ENCODE assay signal across 18 mouse cellular contexts in genomic region chr4:139281791-139282345, GRCm38 (mm10). TPM values are rescaled to one million over a fixed set of nuclear protein-coding genes. Genes with fewer than 3 reads are reported as not detected.
A peak's percentile ranks its signal among the peaks of the same experiment; 100 is the strongest.
DNase-seq lines count a peak whose midpoint lies in the region; ATAC-seq lines count a peak whose summit lies in the region.
"Had no signal": no experiment of that assay in that cellular context is flagged by ENCODE, and none has a peak within 500 bp of the region (broad histone marks: within the 10 kb centered on the region; RNA-seq: fewer than 3 reads in every experiment).

No protein-coding gene starts in this region.

- no peak for DNase-seq in neural tube, embryonic 11.5 days (ENCODE audit: low spot score)
- peak; percentile 48 to 50 for DNase-seq in kidney, postnatal 36 days
- no peak for DNase-seq in urinary bladder, postnatal 14 days (ENCODE audit: low spot score)
- DNase-seq in heart, adult 11 months: no peak
- DNase-seq: cerebellum, postnatal 10 days; liver; right cerebral cortex, postnatal 14 days had no signal

- H3K4me1 ChIP-seq in neural tube, embryonic 11.5 days (ENCODE audit: control insufficient read depth, insufficient read depth, low read length): peaks cover 20% of the 10 kb centered on the region
- H3K4me1 ChIP-seq in neural tube, embryonic 15.5 days: peaks cover 18% of the 10 kb centered on the region
- peaks cover 26% of the 10 kb centered on the region for H3K4me1 ChIP-seq in kidney, embryonic 14.5 days (ENCODE audit: control insufficient read depth, insufficient read depth, low read length)
- H3K4me1 ChIP-seq: forebrain, embryonic 15.5 days; hindbrain, embryonic 10.5 days; midbrain, embryonic 12.5 days had no signal

- H3K9me3 ChIP-seq in neural tube, embryonic 11.5 days (ENCODE audit: control insufficient read depth, low read length): no peaks in the 10 kb centered on the region
- no peaks in the 10 kb centered on the region for H3K9me3 ChIP-seq in neural tube, embryonic 15.5 days (replicated peaks)
- H3K9me3 ChIP-seq in kidney, embryonic 14.5 days (ENCODE audit: control insufficient read depth, low read length): no peaks in the 10 kb centered on the region
- H3K9me3 ChIP-seq: embryonic facial prominence, embryonic 12.5 days; forebrain, embryonic 15.5 days; hindbrain, embryonic 10.5 days; midbrain, embryonic 12.5 days; neural tube, embryonic 13.5 days had no signal

- H3K4me2 ChIP-seq in neural tube, embryonic 11.5 days (ENCODE audit: low read depth): no peak overlapping the region
- H3K4me2 ChIP-seq in neural tube, embryonic 15.5 days: no peak overlapping the region
- H3K4me2 ChIP-seq in kidney, embryonic 14.5 days (replicated peaks; ENCODE audit: low read depth, low read length): no peak overlapping the region
- H3K4me2 ChIP-seq: embryonic facial prominence, embryonic 12.5 days; forebrain, embryonic 15.5 days; midbrain, embryonic 12.5 days; neural tube, embryonic 13.5 days had no signal

- H3K27me3 ChIP-seq in neural tube, embryonic 11.5 days (ENCODE audit: control insufficient read depth, insufficient read depth, low read length): no peaks in the 10 kb centered on the region
- no peaks in the 10 kb centered on the region for H3K27me3 ChIP-seq in neural tube, embryonic 15.5 days (replicated peaks)
- H3K27me3 ChIP-seq in kidney, embryonic 14.5 days (ENCODE audit: control insufficient read depth, insufficient read depth, low read length): no peaks in the 10 kb centered on the region
- H3K27me3 ChIP-seq: embryonic facial prominence, embryonic 12.5 days; forebrain, embryonic 15.5 days; midbrain, embryonic 12.5 days; neural tube, embryonic 13.5 days had no signal

- 61% methylated on average over 16 of the region's 16 CpGs for WGBS in neural tube, embryonic 11.5 days
- WGBS in neural tube, embryonic 15.5 days: 56% methylated on average over 16 of the region's 16 CpGs
- 21% methylated on average over 16 of the region's 16 CpGs for WGBS in kidney, embryonic 14.5 days

- no peak for ATAC-seq in neural tube, embryonic 11.5 days (ENCODE audit: insufficient read depth, low FRiP score, low TSS enrichment)
- ATAC-seq in neural tube, embryonic 15.5 days (ENCODE audit: low FRiP score): no peak
- no peak for ATAC-seq in kidney, embryonic 14.5 days (ENCODE audit: low FRiP score, low TSS enrichment)
- no peak for ATAC-seq in erythroblast, adult 5-6 weeks (replicated peaks; ENCODE audit: low FRiP score, poor library complexity, severe bottlenecking)
- ATAC-seq: forebrain, embryonic 15.5 days; lung, postnatal 0 days had no signal

- no peak overlapping the region for H3K4me3 ChIP-seq in neural tube, embryonic 11.5 days (ENCODE audit: low read depth, low read length)
- no peak overlapping the region for H3K4me3 ChIP-seq in neural tube, embryonic 15.5 days (replicated peaks)
- H3K4me3 ChIP-seq in kidney, embryonic 14.5 days (ENCODE audit: low read length): no peak overlapping the region
- H3K4me3 ChIP-seq: embryonic facial prominence, embryonic 12.5 days; forebrain, embryonic 15.5 days; hindbrain, embryonic 10.5 days; layer of hippocampus, adult 2 months; midbrain, embryonic 12.5 days; neural tube, embryonic 13.5 days had no signal

- H3K9ac ChIP-seq in neural tube, embryonic 11.5 days (ENCODE audit: low read length): no peak overlapping the region
- H3K9ac ChIP-seq in neural tube, embryonic 15.5 days (replicated peaks): no peak overlapping the region
- H3K9ac ChIP-seq in kidney, embryonic 14.5 days (ENCODE audit: low read depth, low read length): no peak overlapping the region
- H3K9ac ChIP-seq: embryonic facial prominence, embryonic 12.5 days; forebrain, embryonic 15.5 days; midbrain, embryonic 12.5 days; neural tube, embryonic 13.5 days had no signal

- H3K36me3 ChIP-seq in neural tube, embryonic 11.5 days (ENCODE audit: control insufficient read depth, insufficient read depth, low read length): peaks cover 2% of the 10 kb centered on the region
- H3K36me3 ChIP-seq in neural tube, embryonic 15.5 days: peaks cover 35% of the 10 kb centered on the region
- peaks cover 34% of the 10 kb centered on the region for H3K36me3 ChIP-seq in kidney, embryonic 14.5 days (ENCODE audit: control insufficient read depth, insufficient read depth, low read length)

- peak overlapping the region; percentile 60 for H3K27ac ChIP-seq in neural tube, embryonic 11.5 days (ENCODE audit: low read depth, low read length)
- H3K27ac ChIP-seq in neural tube, embryonic 15.5 days (replicated peaks): no peak overlapping the region
- peak overlapping the region; percentile 51; the same call in 1 of the 2 replicates for H3K27ac ChIP-seq in kidney, embryonic 14.5 days (ENCODE audit: low read depth, low read length)
- H3K27ac ChIP-seq: embryonic facial prominence, embryonic 12.5 days; forebrain, embryonic 15.5 days; midbrain, embryonic 12.5 days; stomach, postnatal 0 days had no signal

RNA-seq across cellular contexts. Expression of gene Pqlc2, which starts 28.6 kb away (rescaled TPM):
- polyA plus RNA-seq in neural tube, embryonic 11.5 days (2014; fragmentation: Nextera tagmentation; extraction: Ambion mirVana): 12.8 and 13.2 TPM in 2 replicates
- 14.0 and 14.1 TPM in 2 replicates for polyA plus RNA-seq in neural tube, embryonic 15.5 days (2015; fragmentation: Nextera tagmentation; extraction: Ambion mirVana)
- 10.4 and 13.3 TPM in 2 replicates for polyA plus RNA-seq in kidney, embryonic 14.5 days (2014; fragmentation: Nextera tagmentation; extraction: Ambion mirVana)
- total RNA-seq in erythroblast, adult 5-6 weeks (2015; ENCODE audit: low replicate concordance): 1.5 TPM in 1 of 2 replicates, not detected in the other
- 3.5 TPM in 1 of 2 replicates, not detected in the other for total RNA-seq in erythroblast, adult 5-6 weeks (2017; ENCODE audit: low replicate concordance)

RNA-seq across cellular contexts. Expression of gene Akr7a5, which starts 28.7 kb away (rescaled TPM):
- polyA plus RNA-seq in neural tube, embryonic 11.5 days (2014; fragmentation: Nextera tagmentation; extraction: Ambion mirVana): 73.1 and 73.8 TPM in 2 replicates
- polyA plus RNA-seq in neural tube, embryonic 15.5 days (2015; fragmentation: Nextera tagmentation; extraction: Ambion mirVana): 64.4 and 78.1 TPM in 2 replicates
- 139 and 141 TPM in 2 replicates for polyA plus RNA-seq in kidney, embryonic 14.5 days (2014; fragmentation: Nextera tagmentation; extraction: Ambion mirVana)
- total RNA-seq in erythroblast, adult 5-6 weeks (2015; ENCODE audit: low replicate concordance): 3.8 TPM in 1 of 2 replicates, not detected in the other
- 0.43 and 0.70 TPM in 2 replicates for total RNA-seq in erythroblast, adult 5-6 weeks (2017; ENCODE audit: low replicate concordance)

Comparison
In these comparisons a context has a peak if more than half of its experiments do, and no peak if none do; other contexts are left out.
1. DNase-seq: peak in kidney, postnatal 36 days (2 of 2); none in neural tube, embryonic 11.5 days (single experiment), urinary bladder, postnatal 14 days (single experiment) and heart, adult 11 months (single experiment).